Mouse (Mus musculus) kidney, postnatal 10 days (tissue): Measurements from ENCODE around the gene Snx9.

ENCODE experiments used
- DNase-seq: peaks from one replicate; pipeline ENCODE4 v3.0.0; 2021; ENCODE audit warnings: mixed read lengths

Gene Snx9

GRCm38 (mm10) chr17:5846101-5846500 lies 5.0 kb downstream of the Snx9 start:
- DNase-seq: no peak

- DNase-seq: no peak
These were observed 7.7 kb downstream of the Snx9 start for GRCm38 (mm10) chr17:5848706-5849415.

- DNase-seq: peak; percentile 91
These were observed 8.3 kb downstream of the Snx9 start for GRCm38 (mm10) chr17:5849421-5849910.

- peak; percentile 5 for DNase-seq
These were observed 8.9 kb downstream of the Snx9 start for GRCm38 (mm10) chr17:5850031-5850430.

GRCm38 (mm10) chr17:5850476-5850875 lies 9.3 kb downstream of the Snx9 start:
- DNase-seq: peak; percentile 13

GRCm38 (mm10) chr17:5853936-5854335 lies 12.8 kb downstream of the Snx9 start:
- no peak for DNase-seq

- DNase-seq: no peak
These were observed 14.4 kb downstream of the Snx9 start for GRCm38 (mm10) chr17:5855560-5855959.

- DNase-seq: no peak
These were observed 15.3 kb downstream of the Snx9 start for GRCm38 (mm10) chr17:5856426-5856825.

- no peak for DNase-seq
These were observed 16.1 kb downstream of the Snx9 start for GRCm38 (mm10) chr17:5857206-5857605.

- DNase-seq: no peak
These were observed 17.1 kb downstream of the Snx9 start for GRCm38 (mm10) chr17:5858209-5858608.

GRCm38 (mm10) chr17:5862285-5862684 lies 21.2 kb downstream of the Snx9 start:
- no peak for DNase-seq

GRCm38 (mm10) chr17:5862869-5863268 lies 21.7 kb downstream of the Snx9 start:
- no peak for DNase-seq

GRCm38 (mm10) chr17:5863745-5864144 lies 22.6 kb downstream of the Snx9 start:
- no peak for DNase-seq

- DNase-seq: no peak
These were observed 26.3 kb downstream of the Snx9 start for GRCm38 (mm10) chr17:5867456-5867855.

- DNase-seq: no peak
These were observed 27.3 kb downstream of the Snx9 start for GRCm38 (mm10) chr17:5868319-5869031.

GRCm38 (mm10) chr17:5869461-5869860 lies 28.3 kb downstream of the Snx9 start:
- no peak for DNase-seq

- no peak for DNase-seq
These were observed 28.9 kb downstream of the Snx9 start for GRCm38 (mm10) chr17:5870002-5870401.

GRCm38 (mm10) chr17:5870696-5871095 lies 29.6 kb downstream of the Snx9 start:
- DNase-seq: no peak

GRCm38 (mm10) chr17:5872506-5872905 lies 31.4 kb downstream of the Snx9 start:
- peak; percentile 90 for DNase-seq

- no peak for DNase-seq
These were observed 33.4 kb downstream of the Snx9 start for GRCm38 (mm10) chr17:5874565-5874964.

GRCm38 (mm10) chr17:5877611-5878157 lies 36.6 kb downstream of the Snx9 start:
- no peak for DNase-seq

- DNase-seq: no peak
These were observed 37.7 kb downstream of the Snx9 start for GRCm38 (mm10) chr17:5878878-5879277.

GRCm38 (mm10) chr17:5885474-5885873 lies 44.3 kb downstream of the Snx9 start:
- DNase-seq: peak; percentile 92
